Mouse (Mus musculus): ENCODE results near the gene Rbm20.
A peak's percentile ranks its signal among the peaks of the same experiment; 100 is the strongest.

- no peak for TF ChIP-seq CTCF (IDR thresholded peaks at IDR 0.05; ENCODE audit: low read depth)
- TF ChIP-seq EP300 (IDR thresholded peaks at IDR 0.05; ENCODE audit: low read depth): peak; percentile 92
These were observed 142.2 kb downstream of the Rbm20 start for GRCm38 (mm10) chr19:53819299-53819698.
